Mouse (Mus musculus): ENCODE data around the gene Grk5.
"Not testable (repeated sequence)": the region's sequence is repeated elsewhere in the genome, so short reads cannot be mapped to it uniquely, and the experiment has no call there.

The Grk5 gene

DNA sequence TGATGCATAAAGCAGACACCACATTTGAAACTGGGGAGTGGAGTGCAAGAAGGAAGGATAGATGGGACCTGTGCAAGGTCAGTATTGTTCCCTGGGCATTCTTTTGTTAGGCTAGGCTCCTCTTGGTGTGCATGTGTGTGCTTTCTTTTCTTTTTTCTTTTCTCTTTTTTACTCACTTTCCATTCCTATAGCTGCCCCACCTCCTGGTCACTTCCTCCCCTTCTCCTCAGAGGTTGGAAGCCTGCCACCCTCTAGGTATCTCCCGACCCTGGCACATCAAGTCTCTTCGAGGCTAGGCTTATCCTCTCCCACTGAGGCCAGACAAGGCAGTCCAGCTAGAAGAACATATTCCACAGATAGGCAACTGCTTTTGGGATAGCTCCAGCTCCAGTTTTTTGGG, 22.1 kb downstream of the Grk5 start:
- DNase-seq (ENCODE audit: low read depth, low spot score), result no peak

DNA sequence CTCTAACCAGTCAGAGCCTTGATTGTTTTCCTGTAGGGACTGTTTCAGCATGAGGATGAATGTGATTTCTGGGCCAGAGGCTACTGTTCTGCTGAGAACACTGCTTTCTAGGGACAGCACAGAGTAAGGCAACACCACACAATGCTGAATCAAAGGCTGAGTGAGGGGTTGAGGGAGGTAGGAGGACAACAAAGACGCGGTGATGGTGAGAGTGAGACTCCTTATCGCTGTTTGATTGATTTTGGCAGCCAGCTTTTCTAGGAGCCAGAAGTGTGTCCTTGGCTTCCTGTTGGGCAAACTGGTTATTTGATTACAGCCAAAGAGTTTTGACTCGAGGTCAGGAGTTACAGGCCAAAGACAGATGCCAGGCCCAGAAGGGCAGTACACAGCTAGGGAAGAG, 25.7 kb downstream of the Grk5 start:
- no peak for DNase-seq (ENCODE audit: low read depth, low spot score)

GRCm38 (mm10) chr19:60915862-60916261, 26.3 kb downstream of the Grk5 start:
- no peak for DNase-seq (ENCODE audit: low read depth, low spot score)

- DNase-seq (ENCODE audit: low read depth, low spot score), result no peak
Observed at GRCm38 (mm10) chr19:60916869-60917570, 27.5 kb downstream of the Grk5 start.

DNA sequence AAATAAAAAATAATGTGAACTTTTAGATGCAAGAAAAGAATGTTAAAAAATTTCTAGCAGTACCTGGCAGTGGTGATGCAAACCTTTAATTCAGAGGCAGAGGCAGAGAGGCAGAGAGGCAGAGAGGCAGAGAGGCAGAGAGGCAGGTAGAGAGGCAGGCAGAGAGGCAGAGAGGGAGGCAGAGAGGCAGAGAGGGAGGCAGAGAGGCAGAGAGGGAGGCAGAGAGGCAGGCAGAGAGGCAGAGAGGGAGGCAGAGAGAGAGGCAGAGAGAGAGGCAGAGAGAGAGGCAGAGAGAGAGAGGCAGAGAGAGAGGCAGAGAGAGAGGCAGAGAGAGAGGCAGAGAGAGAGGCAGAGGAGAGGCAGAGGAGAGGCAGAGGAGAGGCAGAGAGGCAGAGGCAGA, 35.0 kb downstream of the Grk5 start:
- not testable (repeated sequence) for DNase-seq (ENCODE audit: low read depth, low spot score)

DNA sequence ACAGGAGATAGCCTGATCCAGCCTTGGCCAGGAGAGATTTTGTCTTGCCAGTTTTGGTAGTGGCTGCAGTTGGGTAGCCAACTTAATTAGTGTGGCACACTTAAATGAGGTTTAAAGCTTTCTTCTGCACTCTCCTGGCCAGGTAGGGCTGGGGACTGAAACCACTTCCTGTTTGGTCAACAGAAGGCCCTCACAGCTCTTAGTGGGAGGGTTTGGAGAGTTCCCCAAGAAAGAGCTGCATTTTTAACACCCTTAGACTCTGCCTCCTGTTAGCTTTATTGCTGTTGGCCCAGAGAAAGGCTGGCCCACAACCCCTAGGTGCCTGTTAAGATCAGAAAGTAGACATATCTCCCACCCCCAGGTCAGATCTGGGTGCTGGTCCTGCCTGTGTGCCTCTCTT, 45.5 kb downstream of the Grk5 start:
- no peak for DNase-seq (ENCODE audit: low read depth, low spot score)

GRCm38 (mm10) chr19:60939954-60940379, 50.4 kb downstream of the Grk5 start:
- DNase-seq (ENCODE audit: low read depth, low spot score), result no peak

DNA sequence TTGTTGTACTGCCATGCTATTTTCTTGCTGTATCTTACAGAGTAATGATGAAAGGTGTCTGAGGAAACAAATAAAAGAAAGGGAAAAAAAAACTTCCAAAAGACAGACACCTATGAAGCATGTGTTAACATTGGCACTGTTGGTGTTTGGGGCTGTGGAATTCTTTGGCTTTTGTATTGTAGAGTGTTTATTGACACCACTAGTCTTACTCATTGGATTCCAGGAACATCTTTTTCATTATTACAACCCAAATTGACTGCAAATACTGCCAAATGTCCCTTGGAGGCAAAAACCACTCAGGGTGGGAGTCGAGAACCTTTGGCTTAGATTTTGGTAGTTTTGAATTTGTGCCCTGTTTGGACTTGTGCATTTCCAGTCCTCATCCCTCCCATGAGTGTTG, 51.3 kb downstream of the Grk5 start:
- no peak for DNase-seq (ENCODE audit: low read depth, low spot score)

DNA sequence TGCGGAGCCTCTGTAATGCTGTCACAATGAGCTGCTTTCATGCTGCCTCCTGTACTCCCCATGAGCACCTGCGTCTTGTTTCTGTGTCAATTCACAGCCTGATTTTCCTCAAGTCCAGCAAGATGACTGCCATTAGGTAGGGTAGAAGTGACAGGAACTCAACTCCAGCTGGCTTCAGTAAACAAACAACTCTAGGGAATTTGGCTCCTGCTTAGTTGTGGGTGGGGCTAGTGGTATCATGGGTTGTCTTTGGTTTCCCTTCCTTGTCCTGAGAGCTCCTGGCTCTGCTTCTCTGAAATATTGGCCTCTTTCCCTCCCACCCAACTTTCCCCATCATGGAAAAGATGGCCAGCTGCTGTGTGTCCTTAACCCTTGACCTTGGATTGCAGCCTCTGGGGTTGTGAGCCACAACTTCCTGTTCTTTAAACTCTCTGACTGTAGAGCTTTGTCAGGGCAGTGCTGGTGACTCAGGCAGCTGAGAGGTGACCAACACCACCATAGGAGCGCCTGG, 56.3 kb downstream of the Grk5 start:
- DNase-seq (ENCODE audit: low read depth, low spot score), result no peak

GRCm38 (mm10) chr19:60946656-60947055, 57.1 kb downstream of the Grk5 start:
- DNase-seq (ENCODE audit: low read depth, low spot score), result no peak

DNA sequence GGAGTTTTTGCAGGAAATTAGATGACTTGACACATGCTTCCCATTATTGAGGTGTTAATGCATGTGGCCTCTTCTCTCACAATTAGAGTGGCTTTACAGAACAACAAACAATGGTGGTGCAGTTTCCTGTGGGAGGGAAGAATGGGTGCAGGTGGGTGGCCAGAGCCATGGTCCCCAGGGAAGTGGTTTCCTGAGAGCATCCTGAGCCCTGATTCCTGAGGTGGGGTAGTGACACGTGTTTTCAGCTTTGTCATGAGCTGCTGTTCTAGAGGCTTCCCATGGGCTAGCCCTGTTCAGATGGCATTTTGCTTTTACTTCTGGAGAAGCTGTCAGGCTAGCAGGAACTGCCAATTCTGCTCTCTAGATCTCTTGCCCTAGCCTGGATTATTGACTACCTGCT, 59.4 kb downstream of the Grk5 start:
- no peak for DNase-seq (ENCODE audit: low read depth, low spot score)

DNA sequence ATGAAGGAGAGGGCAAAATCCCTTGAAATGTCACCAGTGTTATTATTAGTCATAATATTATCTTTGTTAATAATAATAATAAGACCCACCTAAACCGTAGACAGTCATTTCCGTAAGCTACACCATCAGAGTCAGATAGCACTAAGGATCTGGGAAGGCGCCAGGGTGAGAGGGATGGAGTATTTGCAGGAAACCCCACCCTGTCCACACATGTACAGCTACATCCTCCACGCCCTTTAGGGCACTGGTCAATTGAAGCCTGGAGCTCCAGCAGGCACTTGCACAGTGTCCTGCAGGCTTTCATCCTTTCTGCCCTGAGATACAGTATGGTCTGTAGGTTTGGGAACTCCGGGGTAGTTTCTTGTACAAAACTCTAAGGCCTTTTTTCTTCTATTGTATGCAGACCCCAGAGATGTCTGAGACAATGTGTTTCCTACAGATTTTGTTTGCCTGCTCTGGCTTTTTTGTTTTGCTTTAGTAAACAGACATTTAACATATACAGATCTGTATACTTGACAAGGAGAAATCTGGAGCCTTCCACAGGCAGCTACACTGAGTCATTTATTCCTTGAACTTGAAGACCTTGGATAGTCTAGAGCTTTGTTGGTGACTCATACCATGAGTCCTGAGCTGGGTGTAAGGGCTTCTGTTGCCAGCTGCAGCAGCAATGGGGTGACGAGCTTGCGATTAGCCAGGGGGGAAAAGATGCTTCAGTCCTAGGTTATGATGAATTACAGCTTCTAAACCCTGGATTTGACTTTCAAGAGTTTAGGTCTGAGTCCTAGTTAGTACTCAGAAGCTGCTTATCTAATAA, 60.7 kb downstream of the Grk5 start:
- no peak for DNase-seq (ENCODE audit: low read depth, low spot score)

DNA sequence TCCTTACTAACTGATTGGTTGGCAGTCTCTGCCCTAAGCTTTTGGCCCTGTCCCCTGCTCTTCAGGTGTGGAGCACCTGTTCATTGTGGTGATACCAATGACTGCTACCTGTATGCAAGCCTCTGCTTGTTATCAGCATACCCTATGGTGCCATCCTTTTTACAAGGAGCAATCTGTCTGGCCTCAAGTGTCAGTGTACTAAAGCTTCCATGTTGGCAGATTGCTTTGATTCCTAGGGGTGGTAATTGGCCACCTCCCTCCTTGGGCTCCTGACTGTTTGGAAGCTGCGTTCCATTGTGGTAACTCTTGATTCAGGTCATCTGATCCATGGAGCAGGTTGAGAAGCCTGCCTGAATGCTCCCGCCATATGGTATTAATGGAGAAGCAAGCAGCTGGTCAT, 65.6 kb downstream of the Grk5 start:
- no peak for DNase-seq (ENCODE audit: low read depth, low spot score)

- DNase-seq (ENCODE audit: low read depth, low spot score), result no peak
Observed at GRCm38 (mm10) chr19:60955712-60956111, 66.2 kb downstream of the Grk5 start.

DNA sequence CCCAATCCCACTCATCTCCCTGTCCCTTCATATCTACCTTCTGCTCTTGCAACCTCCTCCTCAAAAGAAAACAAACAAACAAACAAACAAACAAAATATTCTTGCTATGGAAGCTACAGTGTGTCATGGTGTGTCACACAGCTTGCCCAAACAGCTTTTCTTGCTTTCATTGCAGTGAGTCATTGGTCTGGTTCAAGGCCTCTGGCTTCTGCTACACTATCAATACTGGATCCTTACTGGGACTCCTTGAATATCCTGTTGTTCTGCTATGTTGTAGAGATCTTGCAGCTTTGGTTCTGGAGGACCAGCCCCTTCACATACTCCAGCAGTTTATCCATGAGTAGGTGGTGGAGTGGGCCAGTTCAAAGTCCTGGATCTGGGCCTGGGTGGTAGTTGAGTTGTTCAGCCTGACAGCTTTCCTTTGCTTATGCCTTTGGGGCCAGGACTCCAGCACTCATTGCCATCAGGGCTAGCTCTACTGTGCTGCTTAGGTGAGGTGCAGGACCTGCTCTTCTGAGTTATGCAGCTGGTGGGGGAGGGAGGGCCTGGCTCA, 66.7 kb downstream of the Grk5 start:
- no peak for DNase-seq (ENCODE audit: low read depth, low spot score)

GRCm38 (mm10) chr19:60959706-60960230, 70.2 kb downstream of the Grk5 start:
- DNase-seq (ENCODE audit: low read depth, low spot score), result no peak

- DNase-seq (ENCODE audit: low read depth, low spot score), result no peak
Observed at GRCm38 (mm10) chr19:60962358-60963061, 73.0 kb downstream of the Grk5 start.

- DNase-seq (ENCODE audit: low read depth, low spot score), result no peak
Observed at GRCm38 (mm10) chr19:60967909-60968308, 78.4 kb downstream of the Grk5 start.

- DNase-seq (ENCODE audit: low read depth, low spot score), result no peak
Observed at GRCm38 (mm10) chr19:60970406-60970805, 80.9 kb downstream of the Grk5 start.

- DNase-seq (ENCODE audit: low read depth, low spot score), result no peak
Observed at GRCm38 (mm10) chr19:60971598-60971997, 82.0 kb downstream of the Grk5 start.

GRCm38 (mm10) chr19:60972281-60973015, 82.9 kb downstream of the Grk5 start:
- DNase-seq (ENCODE audit: low read depth, low spot score), result no peak
